Mouse (Mus musculus) G1E (cell line): ENCODE data around the gene Macrod2. TPM values are rescaled to one million over a fixed set of nuclear protein-coding genes. Genes with fewer than 3 reads are reported as not detected.

Experiments used
- ATAC-seq: 2 replicates; pipeline ENCODE4 v1.8.0; 2016; ENCODE audit warnings: mild to moderate bottlenecking; ENCODE audit not compliant: insufficient number of reproducible peaks, poor library complexity, low FRiP score, severe bottlenecking; ENCODE audit errors: extremely low read depth
- DNase-seq: peaks from one replicate; pipeline ENCODE4 v3.0.0; 2012; ENCODE audit warnings: low spot score
- H3K27me3 ChIP-seq: 2 replicates; pipeline ENCODE4 v1.6.1; 2012; ENCODE audit warnings: mild to moderate bottlenecking, low read length, inconsistent platforms; ENCODE audit not compliant: insufficient read depth
- H3K36me3 ChIP-seq: replicated peaks from 2 replicates; pipeline ENCODE3; 2012; ENCODE audit warnings: mild to moderate bottlenecking, inconsistent platforms
- H3K4me1 ChIP-seq: 2 replicates; pipeline ENCODE4 v1.6.1; 2012; ENCODE audit warnings: low read depth, low read length, inconsistent platforms, mixed read lengths; ENCODE audit not compliant: insufficient read depth
- H3K4me3 ChIP-seq: 2 replicates; pipeline ENCODE4 v1.5.1; 2012; ENCODE audit warnings: low read depth, mild to moderate bottlenecking, inconsistent platforms, low read length, moderate library complexity, mixed read lengths
- H3K9me3 ChIP-seq: replicated peaks from 2 replicates; pipeline ENCODE4 v1.6.1; 2012; ENCODE audit warnings: inconsistent platforms
- CTCF ChIP-seq: IDR thresholded peaks from 2 replicates; pipeline ENCODE4 v1.5.1; 2012; ENCODE audit warnings: low read depth, low read length, inconsistent platforms, mixed read lengths
- GATA1 ChIP-seq: IDR thresholded peaks from 2 replicates; pipeline ENCODE4 v1.6.1; 2012; ENCODE audit warnings: borderline replicate concordance, low read length, inconsistent platforms, mixed read lengths
- GATA2 ChIP-seq: IDR thresholded peaks from 2 replicates; pipeline ENCODE4 v1.6.1; 2012; ENCODE audit warnings: low read depth, low read length, inconsistent platforms, borderline replicate concordance
- POLR2AphosphoS5 ChIP-seq: IDR thresholded peaks from 2 replicates; pipeline ENCODE4 v1.6.1; 2012; ENCODE audit warnings: low read depth, low read length, inconsistent platforms; ENCODE audit not compliant: insufficient replicate concordance
- TAL1 ChIP-seq: conservative IDR thresholded peaks from 2 replicates; pipeline ENCODE4 v1.6.1; 2012; ENCODE audit warnings: low read depth, low read length, inconsistent platforms, mixed read lengths
- polyA plus RNA-seq: library from polyadenylated mRNA; stranded (reverse); fragments of >175 nt; gene quantifications from 2 replicates; pipeline ENCODE4 v1.2.3, GENCODE M21; 2012
- total RNA-seq, 2 experiments: library from RNA; stranded (forward) in 1 of 2; stranded (reverse) in 1 of 2; fragments of 200-1000 nt in 1 of 2; fragments of >200 nt in 1 of 2; fragmentation: Nextera tagmentation in 1 of 2; gene quantifications; 2 replicates each; pipeline ENCODE4 v1.2.3; 2014 to 2017

Gene Macrod2
- total and polyA plus RNA-seq, 3 experiments: 0.38 TPM; not detected in 2

GRCm38 (mm10) chr2:142349805-142350204 is 1954.7 kb downstream of the Macrod2 start:
- H3K36me3 ChIP-seq: no peaks in the 10 kb centered on the region
- no peak for DNase-seq
- H3K27me3 ChIP-seq: no peaks in the 10 kb centered on the region
- no peak for TF ChIP-seq TAL1
- no peak for TF ChIP-seq POLR2AphosphoS5
- TF ChIP-seq GATA1: no peak
- TF ChIP-seq CTCF: no peak
- TF ChIP-seq GATA2: no peak
- no peak overlapping the region for H3K4me3 ChIP-seq
- H3K9me3 ChIP-seq: peaks cover 20% of the 10 kb centered on the region
- no peak for ATAC-seq
- H3K4me1 ChIP-seq: no peaks in the 10 kb centered on the region

GRCm38 (mm10) chr2:142362888-142363287 is 1967.8 kb downstream of the Macrod2 start:
- Histone ChIP-seq H3K9me3 (peaks cover 14% of the 10 kb centered on the region), H3K36me3 (no peaks in the 10 kb centered on the region), H3K27me3 (no peaks in the 10 kb centered on the region), H3K4me3 (no peak overlapping the region), H3K4me1 (no peaks in the 10 kb centered on the region)
- DNase-seq (no peak), ATAC-seq (no peak)
- TF ChIP-seq GATA1: no peak
- no peak for TF ChIP-seq CTCF
- TF ChIP-seq TAL1: no peak
- no peak for TF ChIP-seq GATA2
- TF ChIP-seq POLR2AphosphoS5: no peak

- TF ChIP-seq GATA1 (no peak), CTCF (no peak), GATA2 (no peak), TAL1 (no peak), POLR2AphosphoS5 (no peak)
Measured at GRCm38 (mm10) chr2:142373978-142374377, 1978.9 kb downstream of the Macrod2 start.

GRCm38 (mm10) chr2:142380563-142380962 is 1985.5 kb downstream of the Macrod2 start:
- ATAC-seq (no peak), DNase-seq (no peak)
- no peaks in the 10 kb centered on the region for H3K4me1 ChIP-seq
- no peaks in the 10 kb centered on the region for H3K36me3 ChIP-seq
- peaks cover 15% of the 10 kb centered on the region for H3K9me3 ChIP-seq
- no peaks in the 10 kb centered on the region for H3K27me3 ChIP-seq
- no peak overlapping the region for H3K4me3 ChIP-seq
- TF ChIP-seq POLR2AphosphoS5: no peak
- no peak for TF ChIP-seq CTCF
- no peak for TF ChIP-seq TAL1
- no peak for TF ChIP-seq GATA1
- TF ChIP-seq GATA2: no peak

More at GRCm38 (mm10) chr2:142373978-142374377, 1978.9 kb downstream of the Macrod2 start:
- no peak for DNase-seq
- ATAC-seq: no peak
- H3K4me1 ChIP-seq: no peaks in the 10 kb centered on the region
- no peaks in the 10 kb centered on the region for H3K36me3 ChIP-seq
- no peak overlapping the region for H3K4me3 ChIP-seq
- H3K9me3 ChIP-seq: peaks cover 4% of the 10 kb centered on the region; the same call in 1 of the 2 replicates
- H3K27me3 ChIP-seq: no peaks in the 10 kb centered on the region

GRCm38 (mm10) chr2:142381081-142381579 is 1986.0 kb downstream of the Macrod2 start:
- H3K9me3 ChIP-seq: peaks cover 15% of the 10 kb centered on the region

GRCm38 (mm10) chr2:142393546-142393945 is 1998.4 kb downstream of the Macrod2 start:
- H3K27me3 ChIP-seq: no peaks in the 10 kb centered on the region
- peaks cover 6% of the 10 kb centered on the region; the same call in 1 of the 2 replicates for H3K9me3 ChIP-seq
- TF ChIP-seq GATA1 (no peak), GATA2 (no peak), CTCF (no peak), TAL1 (no peak), POLR2AphosphoS5 (no peak)
- ATAC-seq (no peak), DNase-seq (no peak)
- no peaks in the 10 kb centered on the region for H3K4me1 ChIP-seq
- H3K36me3 ChIP-seq: no peaks in the 10 kb centered on the region
- H3K4me3 ChIP-seq: no peak overlapping the region

More at GRCm38 (mm10) chr2:142381081-142381579, 1986.0 kb downstream of the Macrod2 start:
- TF ChIP-seq GATA2: no peak
- TF ChIP-seq TAL1: no peak
- no peak for TF ChIP-seq POLR2AphosphoS5
- no peak for TF ChIP-seq CTCF
- TF ChIP-seq GATA1: no peak
- H3K4me3 ChIP-seq: no peak overlapping the region
- ATAC-seq: no peak
- no peak for DNase-seq
- H3K4me1 ChIP-seq: no peaks in the 10 kb centered on the region
- H3K36me3 ChIP-seq: no peaks in the 10 kb centered on the region
- no peaks in the 10 kb centered on the region for H3K27me3 ChIP-seq
